Mouse (Mus musculus) intestine, embryonic 16.5 days (tissue): ENCODE results near the gene Tmem88b. TPM values are rescaled to one million over a fixed set of nuclear protein-coding genes. Genes with fewer than 3 reads are reported as not detected.
A peak's percentile ranks its signal among the peaks of the same experiment; 100 is the strongest.

Experiments used
- ATAC-seq: fragments of 200-750 bp; cut with Nextera tagmentation; 2 replicates; pipeline ENCODE4 v1.8.0; 2017; ENCODE audit warnings: moderate TSS enrichment, moderate library complexity
- H3K27ac ChIP-seq: fragments of 300-500 bp; sonication (generic); 2 replicates; pipeline ENCODE4 v1.5.1; 2014; ENCODE audit warnings: mild to moderate bottlenecking, low read length
- H3K27me3 ChIP-seq: fragments of 300-500 bp; sonication (generic); replicated peaks from 2 replicates; pipeline ENCODE4 v1.6.1; 2014; ENCODE audit warnings: low read length, control low read depth, mixed read lengths; ENCODE audit not compliant: control insufficient read depth, insufficient read depth
- H3K36me3 ChIP-seq: fragments of 300-500 bp; sonication (generic); 2 replicates; pipeline ENCODE4 v1.6.1; 2014; ENCODE audit warnings: low read length, control low read depth; ENCODE audit not compliant: control insufficient read depth, insufficient read depth
- H3K4me1 ChIP-seq: fragments of 300-500 bp; sonication (generic); 2 replicates; pipeline ENCODE4 v1.6.1; 2014; ENCODE audit warnings: low read length, control low read depth, mixed read lengths; ENCODE audit not compliant: control insufficient read depth, insufficient read depth
- H3K4me2 ChIP-seq: fragments of 300-500 bp; sonication (generic); 2 replicates; pipeline ENCODE4 v1.6.1; 2014; ENCODE audit warnings: low read depth, low read length, control low read depth
- H3K4me3 ChIP-seq: fragments of 300-500 bp; sonication (generic); 2 replicates; pipeline ENCODE4 v1.5.1; 2014; ENCODE audit warnings: mild to moderate bottlenecking, low read length
- H3K9ac ChIP-seq: fragments of 300-500 bp; sonication (generic); 2 replicates; pipeline ENCODE4 v1.6.1; 2014; ENCODE audit warnings: low read depth, low read length
- H3K9me3 ChIP-seq: fragments of 300-500 bp; sonication (generic); 2 replicates; pipeline ENCODE4 v1.6.1; 2016; ENCODE audit warnings: low read length, control low read depth; ENCODE audit not compliant: control insufficient read depth
- WGBS: fragments of 180-500 bp; shearing (Covaris S2); extraction: QIAGEN DNeasy Blood & Tissue Kit; methylation state at CpG from one replicate; pipeline ENCODE4 v1.1.7; 2014; 5-methylcytosine and 5-hydroxymethylcytosine counted together
- polyA plus RNA-seq: library from polyadenylated mRNA; unstranded; fragments of >200 nt; fragmentation: Nextera tagmentation; extraction: Ambion mirVana; gene quantifications from 2 replicates; pipeline ENCODE4 v1.2.1, GENCODE M21; 2015

Gene Tmem88b
- polyA plus RNA-seq, 1 experiment from 2014 or later, result 0.89 TPM

- no peaks in the 10 kb centered on the region for H3K36me3 ChIP-seq
- H3K27me3 ChIP-seq, result peaks cover 3% of the 10 kb centered on the region; the same call in 1 of the 2 replicates
- H3K9me3 ChIP-seq, result no peaks in the 10 kb centered on the region
- H3K4me2 ChIP-seq, result no peak overlapping the region
- H3K4me1 ChIP-seq, result peaks cover 52% of the 10 kb centered on the region
- 69% methylated on average over 2 of the region's 2 CpGs for WGBS
- no peak overlapping the region for H3K9ac ChIP-seq
- no peak overlapping the region for H3K4me3 ChIP-seq
- no peak overlapping the region for H3K27ac ChIP-seq
- no peak for ATAC-seq
These were observed 14.0 kb downstream of the Tmem88b start for GRCm38 (mm10) chr4:155771706-155772105.

- H3K9me3 ChIP-seq, result no peaks in the 10 kb centered on the region
- H3K36me3 ChIP-seq, result no peaks in the 10 kb centered on the region
- H3K4me1 ChIP-seq, result peaks cover 49% of the 10 kb centered on the region
- H3K9ac ChIP-seq, result peak overlapping the region; percentile 84
- ATAC-seq, result peak; percentile 2; the same call in 1 of the 2 replicates
- WGBS, result 42% methylated on average over 24 of the region's 24 CpGs
- H3K27me3 ChIP-seq, result peaks cover 3% of the 10 kb centered on the region; the same call in 1 of the 2 replicates
- no peak overlapping the region; the same call in 1 of the 2 replicates for H3K27ac ChIP-seq
- peak overlapping the region; percentile 90 for H3K4me2 ChIP-seq
- peak overlapping the region; percentile 61 for H3K4me3 ChIP-seq
These were observed 15.0 kb downstream of the Tmem88b start for GRCm38 (mm10) chr4:155770626-155771025.

- Histone ChIP-seq H3K4me2 (peak overlapping the region; percentile 90), H3K27ac (peak overlapping the region; percentile 77), H3K9me3 (no peaks in the 10 kb centered on the region), H3K27me3 (peaks cover 3% of the 10 kb centered on the region; the same call in 1 of the 2 replicates), H3K36me3 (no peaks in the 10 kb centered on the region), H3K9ac (peak overlapping the region; percentile 84), H3K4me1 (peaks cover 44% of the 10 kb centered on the region), H3K4me3 (peak overlapping the region; percentile 61)
- under 1% methylated on average over 39 of the region's 39 CpGs for WGBS
- peak; percentile 91 for ATAC-seq
These were observed 15.7 kb downstream of the Tmem88b start for GRCm38 (mm10) chr4:155769880-155770512.

DNA sequence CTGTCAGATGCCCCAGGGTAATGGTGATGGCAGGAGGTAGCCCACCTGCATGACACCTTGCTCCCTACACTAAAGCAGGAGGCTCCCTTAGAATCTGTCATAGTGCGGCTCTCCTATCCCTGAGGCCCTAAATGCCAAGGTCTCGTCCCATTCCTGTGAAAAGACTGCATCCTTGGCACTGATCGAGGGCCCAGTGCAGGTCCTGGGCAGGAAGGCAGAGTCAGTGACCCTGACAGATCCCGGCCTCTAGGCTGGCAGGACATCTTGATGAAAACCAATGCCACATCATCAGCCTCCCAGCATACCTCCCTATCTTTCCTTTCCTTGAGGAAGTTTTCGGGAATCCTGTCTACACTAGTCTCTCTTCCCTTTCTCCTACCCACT is 16.2 kb downstream of the Tmem88b start:
- Histone ChIP-seq H3K4me2 (peak overlapping the region; percentile 90), H3K27ac (peak overlapping the region; percentile 77; the same call in 1 of the 2 replicates), H3K9me3 (no peaks in the 10 kb centered on the region), H3K36me3 (no peaks in the 10 kb centered on the region), H3K27me3 (peaks cover 3% of the 10 kb centered on the region; the same call in 1 of the 2 replicates), H3K4me1 (peaks cover 39% of the 10 kb centered on the region), H3K9ac (peak overlapping the region; percentile 84), H3K4me3 (peak overlapping the region; percentile 61)
- 71% methylated on average over 5 of the region's 5 CpGs for WGBS
- no peak for ATAC-seq

GRCm38 (mm10) chr4:155762357-155762756 is 23.3 kb downstream of the Tmem88b start:
- no peak overlapping the region for H3K27ac ChIP-seq
- no peak for ATAC-seq
- no peak overlapping the region for H3K4me2 ChIP-seq
- no peaks in the 10 kb centered on the region for H3K36me3 ChIP-seq
- no peak overlapping the region for H3K4me3 ChIP-seq
- 89% methylated on average over 3 of the region's 3 CpGs for WGBS
- no peaks in the 10 kb centered on the region for H3K9me3 ChIP-seq
- H3K27me3 ChIP-seq, result no peaks in the 10 kb centered on the region
- H3K4me1 ChIP-seq, result peaks cover 9% of the 10 kb centered on the region
- no peak overlapping the region for H3K9ac ChIP-seq

- Histone ChIP-seq H3K27me3 (no peaks in the 10 kb centered on the region), H3K27ac (peak overlapping the region; percentile 65), H3K9me3 (no peaks in the 10 kb centered on the region), H3K36me3 (0 out of 2 replicates have a peak, but pooled peaks cover 5% of the 10 kb centered on the region), H3K4me2 (peak overlapping the region; percentile 95), H3K4me3 (peak overlapping the region; percentile 83), H3K4me1 (peaks cover 9% of the 10 kb centered on the region), H3K9ac (peak overlapping the region; percentile 85)
- WGBS, result 3% methylated on average over 28 of the region's 28 CpGs
- peak; percentile 9; the same call in 1 of the 2 replicates for ATAC-seq
These were observed 24.1 kb downstream of the Tmem88b start for GRCm38 (mm10) chr4:155761356-155762099.

DNA sequence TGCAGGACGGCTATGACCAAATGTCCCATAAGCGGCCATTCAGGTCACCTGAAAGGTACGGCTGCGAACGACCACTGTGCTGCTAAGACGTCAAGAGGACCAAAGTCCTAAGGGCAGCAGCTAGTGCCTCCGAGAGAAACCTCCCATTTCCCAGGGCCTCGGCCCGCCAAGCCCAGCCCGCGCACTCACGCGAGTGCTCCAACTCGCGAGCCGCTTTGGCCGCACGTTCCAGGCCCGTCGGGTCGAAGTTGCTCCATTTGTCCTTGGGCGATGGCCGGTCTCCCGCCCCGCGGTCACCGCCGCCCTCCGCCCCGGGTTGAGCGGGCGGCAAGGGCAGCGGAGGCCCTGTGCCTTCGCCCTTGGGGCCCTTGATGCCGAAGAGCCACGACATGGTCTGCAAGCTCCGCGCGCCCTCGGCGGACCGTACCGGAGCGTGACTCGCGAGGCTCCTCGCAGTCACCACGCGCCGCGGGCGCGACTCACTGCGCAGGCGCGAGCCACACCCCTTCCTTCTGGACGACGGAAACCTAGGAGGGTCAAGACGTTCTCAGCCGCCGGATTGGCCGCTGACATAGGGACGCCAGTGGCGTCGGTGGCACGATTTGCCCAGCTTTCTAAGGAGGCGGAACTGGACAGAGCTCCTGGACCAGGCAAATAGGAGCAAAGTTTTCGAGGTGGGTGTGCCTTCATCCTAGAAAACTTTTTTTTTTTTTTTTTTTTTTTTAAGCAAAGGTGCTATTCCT is 24.9 kb downstream of the Tmem88b start, which contains the start of gene Atad3a:
Atad3a (minus strand) TSS at position 481 of the 743 bp plus-strand sequence.
- H3K4me3 ChIP-seq, result peak within 1 kb of the TSS; percentile 83
- peaks cover 5% of the 10 kb centered on the region; the same call in 1 of the 2 replicates for H3K36me3 ChIP-seq
- H3K9me3 ChIP-seq, result no peaks in the 10 kb centered on the region
- under 1% methylated on average over 63 of the region's 68 CpGs for WGBS
- peaks cover 9% of the 10 kb centered on the region for H3K4me1 ChIP-seq
- peak; percentile 99 for ATAC-seq
- peak within 1 kb of the TSS; percentile 95 for H3K4me2 ChIP-seq
- H3K9ac ChIP-seq, result peak within 1 kb of the TSS; percentile 85
- H3K27ac ChIP-seq, result peak within 1 kb of the TSS; percentile 65
- no peaks in the 10 kb centered on the region for H3K27me3 ChIP-seq

DNA sequence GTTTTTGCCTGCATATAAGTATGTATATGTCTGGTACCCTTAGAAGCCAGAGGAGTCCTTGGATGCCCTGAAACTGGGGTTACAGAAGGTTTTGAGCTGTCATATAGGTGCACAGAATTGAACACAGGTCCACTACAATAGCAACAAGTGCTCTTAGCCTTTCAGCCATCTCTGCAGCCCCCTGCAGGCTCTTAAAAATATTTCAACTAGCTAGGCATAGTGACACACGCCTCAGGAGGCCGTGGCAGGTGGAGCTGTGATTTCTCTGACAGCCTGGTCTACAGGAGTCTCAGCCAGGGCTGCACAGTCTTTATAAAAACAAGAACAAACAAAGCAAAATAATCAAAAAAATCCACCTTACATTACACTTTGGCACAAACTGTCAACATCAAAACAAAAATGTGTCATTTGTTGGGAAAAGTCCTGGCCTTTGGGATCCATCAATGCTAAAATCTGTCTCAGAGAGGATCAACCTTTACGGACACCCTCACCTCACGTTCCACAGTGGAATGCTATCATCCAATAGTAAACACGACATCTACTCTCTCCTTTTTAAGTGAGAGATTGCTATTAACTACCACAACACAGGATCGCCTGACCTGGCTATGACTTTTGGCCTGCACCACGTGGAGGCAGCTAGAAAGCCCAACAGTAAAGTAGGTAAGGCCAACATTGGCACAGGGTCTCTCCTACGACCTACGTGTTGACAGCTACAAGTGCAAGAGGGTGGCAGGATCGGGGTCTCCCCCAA is 25.6 kb downstream of the Tmem88b start:
- H3K4me1 ChIP-seq, result peaks cover 9% of the 10 kb centered on the region
- peak overlapping the region; percentile 71 for H3K4me2 ChIP-seq
- no peaks in the 10 kb centered on the region for H3K27me3 ChIP-seq
- H3K9ac ChIP-seq, result peak overlapping the region; percentile 83
- 2% methylated on average over 10 of the region's 10 CpGs for WGBS
- peak; percentile 31 for ATAC-seq
- H3K36me3 ChIP-seq, result peaks cover 9% of the 10 kb centered on the region
- H3K27ac ChIP-seq, result peak overlapping the region; percentile 62
- peak overlapping the region; percentile 83 for H3K4me3 ChIP-seq
- no peaks in the 10 kb centered on the region for H3K9me3 ChIP-seq
